Mouse (Mus musculus) stomach, postnatal 0 days (tissue): Measurements from ENCODE around the gene Il9.

ENCODE experiments used
- CTCF ChIP-seq: IDR thresholded peaks from 2 replicates; pipeline ENCODE4 v1.5.1; 2016; ENCODE audit warnings: antibody characterized with exemption, low read depth, mild to moderate bottlenecking, moderate library complexity
- EP300 ChIP-seq: optimal IDR thresholded peaks from 2 replicates; pipeline ENCODE3; 2016; ENCODE audit warnings: antibody characterized with exemption

DNA sequence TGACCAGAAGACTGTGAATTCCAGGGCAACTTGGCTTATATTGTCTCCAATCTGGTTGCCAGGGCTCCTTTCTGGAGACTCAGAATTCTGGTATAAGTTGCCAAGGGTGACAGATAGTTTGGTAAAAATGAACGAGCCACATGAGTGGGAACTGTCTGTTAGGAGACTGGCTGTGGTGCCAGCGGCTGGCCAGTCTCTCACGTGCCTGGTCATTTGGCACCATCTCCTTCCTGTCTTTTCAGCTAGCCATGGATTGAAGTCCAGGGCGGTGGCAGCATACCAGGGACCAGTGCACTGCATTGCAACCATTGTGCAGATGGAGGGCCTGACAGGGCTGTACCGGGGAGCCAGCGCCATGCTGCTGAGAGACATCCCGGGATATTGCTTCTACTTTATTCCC lies 18.8 kb downstream of the Il9 start:
- TF ChIP-seq EP300 = no peak
- no peak for TF ChIP-seq CTCF
